19 mouse cellular contexts compared by ENCODE assay signal in the genomic region with DNA sequence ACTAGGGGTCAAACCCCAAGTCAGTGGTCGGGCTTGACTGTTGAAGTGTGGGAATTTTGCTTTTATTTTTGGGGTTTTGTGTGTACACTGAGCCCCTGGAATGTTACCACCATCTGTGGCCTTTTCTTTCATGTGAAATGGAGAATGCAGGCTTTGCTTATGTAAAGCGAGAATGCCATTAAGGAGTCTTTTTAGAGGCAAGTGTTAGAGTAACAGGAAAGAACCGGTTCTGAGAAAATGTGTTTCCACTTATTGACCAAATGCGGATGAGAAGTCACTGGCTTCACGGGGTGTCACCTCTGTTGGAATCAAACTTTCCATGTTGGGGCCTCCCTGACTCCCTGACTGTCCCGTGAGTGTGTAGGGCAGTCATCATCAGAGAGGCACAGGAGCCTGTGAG. TPM values are rescaled to one million over a fixed set of nuclear protein-coding genes. Genes with fewer than 3 reads are reported as not detected.
"Had no signal": no experiment of that assay in that cellular context is flagged by ENCODE, and none has a peak within 500 bp of the region (broad histone marks: within the 10 kb centered on the region; RNA-seq: fewer than 3 reads in every experiment).

No protein-coding gene starts in this region.

- H3K4me2 ChIP-seq: liver, embryonic 13.5 days; lung, embryonic 15.5 days; midbrain, embryonic 12.5 days; neural tube, embryonic 13.5 days; stomach, embryonic 15.5 days had no signal

- H3K27me3 ChIP-seq: liver, embryonic 13.5 days; lung, embryonic 15.5 days; midbrain, embryonic 12.5 days; neural tube, embryonic 13.5 days; stomach, embryonic 15.5 days had no signal

- ATAC-seq: liver, postnatal 0 days had no signal

- H3K9ac ChIP-seq: liver, embryonic 13.5 days; liver, postnatal 0 days; lung, embryonic 15.5 days; midbrain, embryonic 12.5 days; neural tube, embryonic 13.5 days; stomach, embryonic 15.5 days had no signal

- DNase-seq: kidney, adult 18-20 months; kidney, postnatal 25 days; liver; liver, embryonic 13.5 days; liver, postnatal 0 days; lung, postnatal 14 days; retina, postnatal 1 day; right cerebral cortex, postnatal 4 days; spleen, adult 18-20 months; thymus, postnatal 36 days had no signal

- H3K36me3 ChIP-seq: neural tube, embryonic 13.5 days; stomach, embryonic 15.5 days had no signal

- H3K27ac ChIP-seq: liver, embryonic 13.5 days; lung, embryonic 15.5 days; macrophage; midbrain, embryonic 12.5 days; neural tube, embryonic 13.5 days; stomach, embryonic 15.5 days had no signal

- H3K4me3 ChIP-seq: liver, embryonic 13.5 days; lung, embryonic 15.5 days; megakaryocyte, embryonic 14.5 days; midbrain, embryonic 12.5 days; myocyte; neural tube, embryonic 13.5 days; stomach, embryonic 15.5 days had no signal

- H3K4me1 ChIP-seq: liver, embryonic 13.5 days; lung, embryonic 15.5 days; megakaryocyte, embryonic 14.5 days; midbrain, embryonic 12.5 days; neural tube, embryonic 13.5 days; stomach, embryonic 15.5 days had no signal

- H3K9me3 ChIP-seq: liver, embryonic 13.5 days; lung, embryonic 15.5 days; megakaryocyte, embryonic 14.5 days; midbrain, embryonic 12.5 days; neural tube, embryonic 13.5 days; stomach, embryonic 15.5 days had no signal

RNA-seq across cellular contexts. Expression of a gene that starts 10.2 kb away (rescaled TPM):
- total RNA-seq: layer of hippocampus, postnatal 10 days; left cerebral cortex, postnatal 36 days had no signal
- polyA plus RNA-seq: liver, embryonic 13.5 days; liver, postnatal 0 days; lung, embryonic 15.5 days; macrophage; midbrain, embryonic 12.5 days; myocyte; neural tube, embryonic 13.5 days had no signal
